Mouse (Mus musculus): ENCODE measurements around the gene Dync1li2.

The Dync1li2 gene

GRCm38 (mm10) chr8:104442299-104443124 is at the start of gene Dync1li2:
TSS of gene Dync1li2 (minus strand) at chr8:104443047.
- DNase-seq (ENCODE audit: low spot score) = peak; percentile 92

GRCm38 (mm10) chr8:104479091-104479490 is 36.2 kb upstream of the Dync1li2 start:
- DNase-seq (ENCODE audit: low spot score) = no peak

GRCm38 (mm10) chr8:104472465-104472864 is 29.6 kb upstream of the Dync1li2 start:
- DNase-seq (ENCODE audit: low spot score) = no peak

GRCm38 (mm10) chr8:104467463-104467862 is 24.6 kb upstream of the Dync1li2 start:
- DNase-seq (ENCODE audit: low spot score) = no peak

GRCm38 (mm10) chr8:104452177-104452576 is 9.3 kb upstream of the Dync1li2 start:
- no peak for DNase-seq (ENCODE audit: low spot score)

GRCm38 (mm10) chr8:104448796-104449195 is 5.9 kb upstream of the Dync1li2 start:
- DNase-seq (ENCODE audit: low spot score) = no peak

- no peak for DNase-seq (ENCODE audit: low spot score)
Measured at GRCm38 (mm10) chr8:104446016-104446415, 3.2 kb upstream of the Dync1li2 start.

- DNase-seq (ENCODE audit: low spot score) = no peak
Measured at GRCm38 (mm10) chr8:104445248-104445647, 2.4 kb upstream of the Dync1li2 start.

- DNase-seq (ENCODE audit: low spot score) = no peak
Measured at GRCm38 (mm10) chr8:104443125-104443679, 355 bp upstream of the Dync1li2 start.

GRCm38 (mm10) chr8:104441613-104442012 is 1.2 kb downstream of the Dync1li2 start:
- DNase-seq (ENCODE audit: low spot score) = no peak

- DNase-seq (ENCODE audit: low spot score) = no peak
Measured at GRCm38 (mm10) chr8:104439461-104439860, 3.4 kb downstream of the Dync1li2 start.

- DNase-seq (ENCODE audit: low spot score) = no peak
Measured at GRCm38 (mm10) chr8:104437494-104438135, 5.2 kb downstream of the Dync1li2 start.

GRCm38 (mm10) chr8:104436591-104436990 is 6.3 kb downstream of the Dync1li2 start:
- no peak for DNase-seq (ENCODE audit: low spot score)

GRCm38 (mm10) chr8:104436038-104436437 is 6.8 kb downstream of the Dync1li2 start:
- no peak for DNase-seq (ENCODE audit: low spot score)

- no peak for DNase-seq (ENCODE audit: low spot score)
Measured at GRCm38 (mm10) chr8:104434826-104435354, 8.0 kb downstream of the Dync1li2 start.

GRCm38 (mm10) chr8:104434275-104434674 is 8.6 kb downstream of the Dync1li2 start:
- no peak for DNase-seq (ENCODE audit: low spot score)

- DNase-seq (ENCODE audit: low spot score) = no peak
Measured at GRCm38 (mm10) chr8:104433191-104433842, 9.5 kb downstream of the Dync1li2 start.

GRCm38 (mm10) chr8:104432656-104433055 is 10.2 kb downstream of the Dync1li2 start:
- no peak for DNase-seq (ENCODE audit: low spot score)

GRCm38 (mm10) chr8:104430230-104430629 is 12.6 kb downstream of the Dync1li2 start:
- DNase-seq (ENCODE audit: low spot score) = no peak

- no peak for DNase-seq (ENCODE audit: low spot score)
Measured at GRCm38 (mm10) chr8:104427703-104428102, 15.1 kb downstream of the Dync1li2 start.

- DNase-seq (ENCODE audit: low spot score) = no peak
Measured at GRCm38 (mm10) chr8:104422313-104422712, 20.5 kb downstream of the Dync1li2 start.

GRCm38 (mm10) chr8:104416022-104416421 is 26.8 kb downstream of the Dync1li2 start:
- DNase-seq (ENCODE audit: low spot score) = no peak

All from embryo, embryonic 10 days (tissue).